Mouse (Mus musculus): Measurements from ENCODE around the gene Esr1. TPM values are rescaled to one million over a fixed set of nuclear protein-coding genes. Genes with fewer than 3 reads are reported as not detected.

Gene Esr1
- 0.90 and 1.2 TPM in 2 replicates for polyA plus RNA-seq (2012; rRNA removed)

DNA sequence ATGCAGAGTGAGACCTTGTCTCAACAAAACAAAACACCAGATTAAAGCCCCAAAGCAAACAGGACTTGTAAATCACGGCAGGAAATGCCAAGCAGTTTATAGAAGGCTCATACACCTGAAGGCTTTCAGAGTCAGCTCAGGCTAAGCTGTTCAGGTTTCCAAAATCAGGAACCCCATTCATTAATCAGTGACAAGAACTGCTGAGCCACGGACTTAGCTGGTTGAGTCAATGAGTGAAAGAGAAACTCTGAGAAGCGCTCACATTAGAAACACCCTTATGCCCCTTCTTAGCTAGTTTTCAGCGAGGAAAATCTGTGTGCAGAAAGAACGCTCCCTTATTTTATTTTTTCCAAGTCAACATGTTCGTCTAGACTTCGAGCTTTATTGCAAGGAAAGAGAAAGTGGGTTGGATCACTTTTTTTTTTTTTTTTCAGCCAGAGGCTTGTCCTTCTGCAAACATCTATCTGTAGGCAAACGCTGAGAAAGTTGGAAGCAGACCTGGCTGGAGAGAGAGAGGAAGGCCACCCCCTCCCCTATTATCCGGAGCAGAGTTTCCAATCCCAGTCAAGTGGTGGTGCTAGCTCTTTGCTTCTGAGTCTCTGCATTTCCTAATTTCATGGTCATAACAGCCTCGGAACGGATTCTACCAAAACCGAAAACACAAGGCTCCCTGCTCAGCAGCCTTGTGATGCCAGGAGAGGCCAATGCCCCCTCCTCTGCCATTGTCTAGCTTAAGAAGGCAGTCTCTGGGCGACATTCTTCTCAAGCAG is at the start of gene Esr1:
TSS of gene Esr1 (plus strand) at position 208 of the 770 bp plus-strand sequence.
- H3K4me3 ChIP-seq (ENCODE audit: low read depth, low read length): peak within 1 kb of the TSS; percentile 61
- no peaks in the 10 kb centered on the region for H3K27me3 ChIP-seq (ENCODE audit: control insufficient read depth, insufficient read depth, low read length)
- whole genome bisulfite sequencing: 4% methylated on average over 13 of the region's 13 CpGs
- H3K27ac ChIP-seq (ENCODE audit: insufficient read depth, low read depth, low read length): 0 out of 2 replicates have a peak within 1 kb of the TSS, but pooled peaks have one; percentile 4
- no peaks in the 10 kb centered on the region for H3K36me3 ChIP-seq (ENCODE audit: control insufficient read depth, insufficient read depth, low read length)
- H3K4me1 ChIP-seq (ENCODE audit: control insufficient read depth, insufficient read depth, insufficient read length, low read length): peaks cover 1% of the 10 kb centered on the region; the same call in 1 of the 2 replicates
- no peak for TF ChIP-seq CTCF (IDR thresholded peaks at IDR 0.05; ENCODE audit: extremely low read depth, insufficient read length, insufficient replicate concordance, low read depth, low read length)
- no peak for TF ChIP-seq POLR2A (IDR thresholded peaks at IDR 0.05; ENCODE audit: low read depth, low read length)

DNA sequence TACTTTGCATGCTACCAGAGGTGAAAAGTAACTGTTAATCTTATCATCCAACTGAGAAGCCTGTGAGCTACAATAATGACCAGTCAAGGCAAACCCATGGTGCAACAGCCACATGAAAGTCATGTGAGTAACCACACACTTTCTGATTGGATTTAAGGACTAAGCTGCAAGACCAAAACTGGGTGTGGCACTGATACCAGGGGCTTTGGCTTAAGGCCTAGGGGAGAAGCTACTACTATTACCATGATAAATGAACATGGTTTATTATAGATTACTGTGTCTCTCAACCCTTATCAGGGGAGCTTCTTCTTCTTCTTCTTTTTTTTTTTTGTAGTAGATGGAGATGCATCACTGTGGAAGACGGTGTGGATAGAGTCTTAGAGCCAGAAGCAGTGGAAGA is 46.2 kb upstream of the Esr1 start:
- TF ChIP-seq CTCF (IDR thresholded peaks at IDR 0.05; ENCODE audit: extremely low read depth, insufficient read length, insufficient replicate concordance, low read depth, low read length): no peak
- TF ChIP-seq POLR2A (IDR thresholded peaks at IDR 0.05; ENCODE audit: low read depth, low read length): no peak
- no peak overlapping the region for H3K27ac ChIP-seq (ENCODE audit: insufficient read depth, low read depth, low read length)
- WGBS: 75% methylated on average over 1 of the region's 1 CpGs
- H3K4me3 ChIP-seq (ENCODE audit: low read depth, low read length): no peak overlapping the region
- H3K27me3 ChIP-seq (ENCODE audit: control insufficient read depth, insufficient read depth, low read length): no peaks in the 10 kb centered on the region
- H3K36me3 ChIP-seq (ENCODE audit: control insufficient read depth, insufficient read depth, low read length): no peaks in the 10 kb centered on the region
- no peaks in the 10 kb centered on the region for H3K4me1 ChIP-seq (ENCODE audit: control insufficient read depth, insufficient read depth, insufficient read length, low read length)

DNA sequence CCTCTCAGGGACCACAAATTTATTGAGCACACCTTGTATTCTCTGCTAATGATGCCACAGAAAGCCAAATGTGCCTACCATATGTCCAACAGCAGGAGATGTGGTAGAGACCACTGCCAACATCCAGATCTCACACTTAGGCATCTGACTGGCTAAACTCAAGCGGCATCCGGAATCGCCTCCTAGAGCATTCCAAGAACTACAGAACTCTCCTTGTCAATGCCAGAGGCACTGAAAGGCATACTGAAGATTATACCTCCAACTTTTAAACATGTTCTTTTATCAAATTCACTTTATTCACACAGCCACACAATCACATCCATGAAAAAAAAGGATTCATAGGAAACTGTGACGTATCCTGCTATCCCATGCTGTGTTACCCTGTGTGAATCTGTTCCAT is 40.6 kb upstream of the Esr1 start:
- H3K27me3 ChIP-seq (ENCODE audit: control insufficient read depth, insufficient read depth, low read length): no peaks in the 10 kb centered on the region
- no peaks in the 10 kb centered on the region for H3K36me3 ChIP-seq (ENCODE audit: control insufficient read depth, insufficient read depth, low read length)
- H3K4me1 ChIP-seq (ENCODE audit: control insufficient read depth, insufficient read depth, insufficient read length, low read length): no peaks in the 10 kb centered on the region
- WGBS: 94% methylated on average over 4 of the region's 4 CpGs
- no peak overlapping the region for H3K4me3 ChIP-seq (ENCODE audit: low read depth, low read length)
- no peak for TF ChIP-seq POLR2A (IDR thresholded peaks at IDR 0.05; ENCODE audit: low read depth, low read length)
- H3K27ac ChIP-seq (ENCODE audit: insufficient read depth, low read depth, low read length): no peak overlapping the region

DNA sequence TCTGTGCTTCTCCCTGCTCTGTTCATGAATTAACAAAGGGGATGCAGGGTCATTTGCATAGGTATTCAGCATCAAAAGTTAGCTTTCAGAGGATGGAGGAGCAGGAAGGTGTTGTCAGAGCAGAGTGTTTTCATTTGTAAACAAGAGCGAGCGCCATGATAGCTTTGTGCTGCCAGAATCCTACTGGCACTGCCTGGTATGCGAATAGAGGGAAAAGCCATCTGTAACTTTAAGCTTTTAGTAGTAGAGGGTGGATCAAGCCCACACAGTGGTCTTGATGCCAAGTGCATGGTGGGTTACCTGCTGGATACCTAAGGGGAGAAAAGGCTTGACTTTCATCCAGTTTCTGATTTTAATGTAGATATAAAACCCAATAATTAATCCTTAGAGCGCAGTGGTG is 40.1 kb upstream of the Esr1 start:
- 84% methylated on average over 4 of the region's 4 CpGs for WGBS
- H3K4me1 ChIP-seq (ENCODE audit: control insufficient read depth, insufficient read depth, insufficient read length, low read length): no peaks in the 10 kb centered on the region
- no peak overlapping the region for H3K4me3 ChIP-seq (ENCODE audit: low read depth, low read length)
- H3K27me3 ChIP-seq (ENCODE audit: control insufficient read depth, insufficient read depth, low read length): no peaks in the 10 kb centered on the region
- H3K36me3 ChIP-seq (ENCODE audit: control insufficient read depth, insufficient read depth, low read length): no peaks in the 10 kb centered on the region
- no peak overlapping the region for H3K27ac ChIP-seq (ENCODE audit: insufficient read depth, low read depth, low read length)
- TF ChIP-seq POLR2A (IDR thresholded peaks at IDR 0.05; ENCODE audit: low read depth, low read length) (no peak), CTCF (IDR thresholded peaks at IDR 0.05; ENCODE audit: extremely low read depth, insufficient read length, insufficient replicate concordance, low read depth, low read length) (no peak)

DNA sequence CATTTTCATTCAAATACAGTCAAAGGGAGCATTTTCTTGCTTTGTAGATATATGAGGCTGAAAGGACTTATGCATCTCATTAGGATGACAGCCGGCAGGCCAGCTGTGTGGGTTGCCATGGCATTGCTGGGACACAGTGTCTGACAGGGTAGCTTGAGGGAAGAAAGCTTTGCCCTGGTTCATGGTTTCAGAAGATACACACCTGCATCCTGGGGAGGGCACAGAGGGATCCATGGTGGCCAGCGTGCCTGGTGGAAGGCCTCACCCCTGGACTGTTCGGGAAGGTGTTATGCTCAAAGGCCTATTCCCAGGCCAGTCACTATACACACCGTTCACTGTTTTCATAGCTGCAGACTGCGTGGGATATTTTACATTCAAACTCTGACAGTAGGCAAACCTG is 29.5 kb upstream of the Esr1 start:
- 91% methylated on average over 5 of the region's 5 CpGs for WGBS
- TF ChIP-seq CTCF (IDR thresholded peaks at IDR 0.05; ENCODE audit: extremely low read depth, insufficient read length, insufficient replicate concordance, low read depth, low read length) (no peak), POLR2A (IDR thresholded peaks at IDR 0.05; ENCODE audit: low read depth, low read length) (no peak)
- H3K27ac ChIP-seq (ENCODE audit: insufficient read depth, low read depth, low read length): no peak overlapping the region

DNA sequence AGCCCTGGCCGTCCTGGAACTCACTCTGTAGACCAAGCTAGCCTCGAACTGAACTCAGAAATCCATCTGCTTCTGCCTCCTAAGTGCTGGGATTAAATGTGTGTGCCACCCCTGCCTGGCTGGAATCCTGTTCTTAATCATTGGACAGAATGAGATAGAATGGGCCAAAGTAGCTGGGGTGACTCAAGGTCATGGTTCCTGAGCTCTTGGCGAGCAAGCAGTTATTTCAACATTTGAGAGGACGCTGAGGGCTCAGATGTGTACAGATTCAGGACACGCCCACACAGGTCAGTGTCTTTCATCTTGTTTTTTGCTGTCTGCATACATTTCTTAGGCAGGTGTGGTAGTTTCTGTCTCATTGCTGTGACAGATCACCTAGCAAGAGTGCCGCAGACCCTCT is 24.7 kb upstream of the Esr1 start:
- no peak for TF ChIP-seq POLR2A (IDR thresholded peaks at IDR 0.05; ENCODE audit: low read depth, low read length)
- no peak for TF ChIP-seq CTCF (IDR thresholded peaks at IDR 0.05; ENCODE audit: extremely low read depth, insufficient read length, insufficient replicate concordance, low read depth, low read length)
- 81% methylated on average over 6 of the region's 6 CpGs for WGBS
- H3K27ac ChIP-seq (ENCODE audit: insufficient read depth, low read depth, low read length): no peak overlapping the region
- no peak overlapping the region for H3K4me3 ChIP-seq (ENCODE audit: low read depth, low read length)
- H3K4me1 ChIP-seq (ENCODE audit: control insufficient read depth, insufficient read depth, insufficient read length, low read length): no peaks in the 10 kb centered on the region
- H3K36me3 ChIP-seq (ENCODE audit: control insufficient read depth, insufficient read depth, low read length): no peaks in the 10 kb centered on the region
- H3K27me3 ChIP-seq (ENCODE audit: control insufficient read depth, insufficient read depth, low read length): no peaks in the 10 kb centered on the region

More for the DNA sequence above, 29.5 kb upstream of the Esr1 start:
- H3K27me3 ChIP-seq (ENCODE audit: control insufficient read depth, insufficient read depth, low read length): no peaks in the 10 kb centered on the region
- H3K4me1 ChIP-seq (ENCODE audit: control insufficient read depth, insufficient read depth, insufficient read length, low read length): no peaks in the 10 kb centered on the region
- H3K36me3 ChIP-seq (ENCODE audit: control insufficient read depth, insufficient read depth, low read length): no peaks in the 10 kb centered on the region
- no peak overlapping the region for H3K4me3 ChIP-seq (ENCODE audit: low read depth, low read length)

DNA sequence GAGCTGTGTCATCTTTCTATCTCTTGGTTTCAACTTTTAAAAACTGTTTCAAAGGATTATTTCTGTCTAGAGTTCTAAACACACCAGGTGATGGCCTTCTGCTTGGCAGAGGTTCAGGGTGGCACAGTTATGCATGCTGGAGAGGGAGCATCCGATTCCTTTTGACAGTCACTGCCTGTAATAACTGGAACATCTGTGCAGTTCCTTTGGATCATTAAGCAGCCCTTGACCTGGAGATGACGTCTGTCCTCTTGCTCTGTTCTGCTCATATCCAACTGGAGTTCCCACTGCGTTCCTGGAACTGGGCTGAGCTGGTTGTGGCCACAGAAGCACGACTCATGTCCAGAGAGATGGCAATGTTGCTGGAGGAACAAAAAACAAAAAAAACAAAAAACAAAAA is 21.8 kb upstream of the Esr1 start:
- Histone ChIP-seq H3K4me1 (ENCODE audit: control insufficient read depth, insufficient read depth, insufficient read length, low read length) (no peaks in the 10 kb centered on the region), H3K4me3 (ENCODE audit: low read depth, low read length) (no peak overlapping the region), H3K27me3 (ENCODE audit: control insufficient read depth, insufficient read depth, low read length) (no peaks in the 10 kb centered on the region), H3K36me3 (ENCODE audit: control insufficient read depth, insufficient read depth, low read length) (no peaks in the 10 kb centered on the region), H3K27ac (ENCODE audit: insufficient read depth, low read depth, low read length) (no peak overlapping the region)
- WGBS: 75% methylated on average over 4 of the region's 4 CpGs
- TF ChIP-seq POLR2A (IDR thresholded peaks at IDR 0.05; ENCODE audit: low read depth, low read length): no peak
- no peak for TF ChIP-seq CTCF (IDR thresholded peaks at IDR 0.05; ENCODE audit: extremely low read depth, insufficient read length, insufficient replicate concordance, low read depth, low read length)

Measured in small intestine, adult 2 months (tissue).